Mouse (Mus musculus) left cerebral cortex, postnatal 10 days (tissue): ENCODE measurements around the gene Msmp. TPM values are rescaled to one million over a fixed set of nuclear protein-coding genes. Genes with fewer than 3 reads are reported as not detected.
A peak's percentile ranks its signal among the peaks of the same experiment; 100 is the strongest.
"Not testable (repeated sequence)": the region's sequence is repeated elsewhere in the genome, so short reads cannot be mapped to it uniquely, and the experiment has no call there.

Source experiments
- DNase-seq, 2 experiments: peaks; one replicate each; pipeline ENCODE4 v3.0.0; 2021 to 2022; ENCODE audit warnings: low spot score in 2 of 2, mixed read lengths in 1 of 2; ENCODE audit errors: extremely low spot score in 1 of 2
- intact Hi-C: fragments of 180-260 bp; cut with DNase I; formaldehyde crosslinking; loops from one replicate; pipeline ENCODE4 v1.15.1; 2025
- total RNA-seq, 2 experiments: library from RNA; stranded (reverse); gene quantifications; 2 replicates each; pipeline ENCODE4 v1.2.3; 2021

The Msmp gene
- total RNA-seq, 2 experiments from 2014 or later, result not detected

- intact Hi-C loops, result no loop called here
- no peak for DNase-seq
These were observed 12.8 kb downstream of the Msmp start for GRCm38 (mm10) chr4:43571395-43572045.

GRCm38 (mm10) chr4:43567140-43567539 lies 17.2 kb downstream of the Msmp start:
- intact Hi-C loops, result no loop called here
- DNase-seq, result no peak

GRCm38 (mm10) chr4:43564231-43564630 lies 20.1 kb downstream of the Msmp start:
- intact Hi-C loops, result no loop called here

GRCm38 (mm10) chr4:43563601-43563875 lies 20.8 kb downstream of the Msmp start:
- DNase-seq, result no peak
- intact Hi-C loops, result no loop called here

More at GRCm38 (mm10) chr4:43564231-43564630, 20.1 kb downstream of the Msmp start:
- DNase-seq, result no peak

GRCm38 (mm10) chr4:43562769-43563600 lies 21.3 kb downstream of the Msmp start:
- DNase-seq, result no peak
- intact Hi-C loops, result no loop called here

- intact Hi-C loops, result no loop called here
- DNase-seq, result peak; percentile 94 to 95
These were observed 22.1 kb downstream of the Msmp start, which contains the start of the genes Creb3 and Tln1 for GRCm38 (mm10) chr4:43561997-43562768. Gene Creb3 (plus strand): TSS chr4:43562332. Gene Tln1 (minus strand): TSS chr4:43562691.

- intact Hi-C loops, result no loop called here
These were observed 22.8 kb downstream of the Msmp start for GRCm38 (mm10) chr4:43561436-43561996.

GRCm38 (mm10) chr4:43560976-43561375 lies 23.3 kb downstream of the Msmp start:
- intact Hi-C loops, result no loop called here

More at GRCm38 (mm10) chr4:43561436-43561996, 22.8 kb downstream of the Msmp start:
- DNase-seq, result no peak

GRCm38 (mm10) chr4:43560243-43560611 lies 24.1 kb downstream of the Msmp start:
- intact Hi-C loops, result no loop called here
- DNase-seq, result peak in 1 of 2 experiments; percentile 80

More at GRCm38 (mm10) chr4:43560976-43561375, 23.3 kb downstream of the Msmp start:
- no peak for DNase-seq

- intact Hi-C loops, result loop anchor here (5.0 kb wide), 1 partner anchor 67 kb away; the partner anchor contains the start of gene Ccdc107
These were observed 24.6 kb downstream of the Msmp start for GRCm38 (mm10) chr4:43559519-43560242.

GRCm38 (mm10) chr4:43558631-43559356 lies 25.5 kb downstream of the Msmp start:
- DNase-seq, result peak; percentile 31 to 87
- intact Hi-C loops, result loop anchor here (5.0 kb wide), 1 partner anchor 66 kb away; the partner anchor contains the start of gene Ccdc107

More at GRCm38 (mm10) chr4:43559519-43560242, 24.6 kb downstream of the Msmp start:
- DNase-seq, result no peak

- DNase-seq, result no peak
- intact Hi-C loops, result loop anchor here (5.0 kb wide), 1 partner anchor 66 kb away; the partner anchor contains the start of gene Ccdc107
These were observed 26.2 kb downstream of the Msmp start for GRCm38 (mm10) chr4:43558028-43558630.

- intact Hi-C loops, result loop anchor here (5.0 kb wide), 1 partner anchor 64 kb away; the partner anchor contains the start of gene Ccdc107
- no peak for DNase-seq
These were observed 28.4 kb downstream of the Msmp start for GRCm38 (mm10) chr4:43555926-43556325.

GRCm38 (mm10) chr4:43553891-43554290 lies 30.4 kb downstream of the Msmp start:
- intact Hi-C loops, result no loop called here
- DNase-seq, result no peak

- DNase-seq, result no peak
These were observed 31.9 kb downstream of the Msmp start for GRCm38 (mm10) chr4:43552437-43552836.

GRCm38 (mm10) chr4:43551854-43552253 lies 32.4 kb downstream of the Msmp start:
- DNase-seq, intact Hi-C loops: not testable (repeated sequence)

More at GRCm38 (mm10) chr4:43552437-43552836, 31.9 kb downstream of the Msmp start:
- intact Hi-C loops, result no loop called here

GRCm38 (mm10) chr4:43549055-43549454 lies 35.2 kb downstream of the Msmp start:
- intact Hi-C loops, result no loop called here
- no peak for DNase-seq
